17 mouse cellular contexts compared by ENCODE assay signal in genomic region chr4:137212106-137212505, GRCm38 (mm10).
DNase-seq lines count a peak whose midpoint lies in the region; ATAC-seq and TF ChIP-seq lines count a peak whose summit lies in the region.
"Had no signal": no experiment of that assay in that cellular context is flagged by ENCODE, and none has a peak within 500 bp of the region (broad histone marks: within the 10 kb centered on the region; RNA-seq: fewer than 3 reads in every experiment).

No protein-coding gene starts in this region.

- peaks cover 17% of the 10 kb centered on the region for H3K4me1 ChIP-seq in limb, embryonic 13.5 days
- H3K4me1 ChIP-seq in limb, embryonic 10.5 days = peaks cover 36% of the 10 kb centered on the region
- H3K4me1 ChIP-seq in lung, postnatal 0 days (ENCODE audit: insufficient read depth, low read depth, low read length) = no peaks in the 10 kb centered on the region

- no peak for DNase-seq in frontal cortex, postnatal 36 days (ENCODE audit: low spot score in 2 of 2)
- DNase-seq in limb, embryonic 10.5 days (ENCODE audit: low spot score) = no peak
- DNase-seq in Muller cell, postnatal 12 days (ENCODE audit: inconsistent ontology term) = peak; percentile 71
- peak; percentile 70 for DNase-seq in lung, postnatal 0 days (ENCODE audit: low spot score)
- DNase-seq in cerebellum, postnatal 25 days = no peak
- DNase-seq in adrenal gland, postnatal 10 days = no peak
- DNase-seq: adrenal gland, postnatal 25 days; B cell, adult 2 months; cerebellum, adult 9-10 months; gastrocnemius, postnatal 10 days; layer of hippocampus, adult 9-11 months; liver; thymus, postnatal 4 days had no signal

- no peak overlapping the region for H3K9ac ChIP-seq in limb, embryonic 13.5 days
- no peak overlapping the region for H3K9ac ChIP-seq in lung, postnatal 0 days (replicated peaks; ENCODE audit: low read depth)

- H3K27me3 ChIP-seq in limb, embryonic 13.5 days = no peaks in the 10 kb centered on the region
- no peaks in the 10 kb centered on the region for H3K27me3 ChIP-seq in limb, embryonic 10.5 days (ENCODE audit: low read depth, poor library complexity, severe bottlenecking)
- no peaks in the 10 kb centered on the region for H3K27me3 ChIP-seq in lung, postnatal 0 days (replicated peaks; ENCODE audit: insufficient read depth, low read length)

- H3K4me3 ChIP-seq in limb, embryonic 13.5 days = no peak overlapping the region
- no peak overlapping the region for H3K4me3 ChIP-seq in limb, embryonic 10.5 days
- H3K4me3 ChIP-seq in lung, postnatal 0 days (ENCODE audit: low read depth, low read length) = no peak overlapping the region

- no peaks in the 10 kb centered on the region for H3K36me3 ChIP-seq in limb, embryonic 13.5 days
- H3K36me3 ChIP-seq in limb, embryonic 10.5 days = no peaks in the 10 kb centered on the region
- H3K36me3 ChIP-seq in lung, postnatal 0 days (ENCODE audit: insufficient read depth, low read length) = no peaks in the 10 kb centered on the region

- 0 out of 2 replicates have a peak, but pooled peaks have one; percentile 9 for TF ChIP-seq CTCF in lung, postnatal 0 days (IDR thresholded peaks at IDR 0.05)

- 54% methylated on average over 14 of the region's 14 CpGs for WGBS in limb, embryonic 13.5 days
- WGBS in limb, embryonic 10.5 days = 62% methylated on average over 14 of the region's 14 CpGs
- WGBS in lung, postnatal 0 days = 17% methylated on average over 14 of the region's 14 CpGs

- ATAC-seq in frontal cortex, adult (ENCODE audit: low TSS enrichment) = peak; percentile 70
- ATAC-seq in limb, embryonic 13.5 days (ENCODE audit: low FRiP score, low read depth) = 0 out of 2 replicates have a peak, but pooled peaks have one; percentile 32
- ATAC-seq in lung, postnatal 0 days = peak; percentile 89
- ATAC-seq: hindbrain, embryonic 16.5 days; midbrain, embryonic 16.5 days had no signal

- peak; percentile 44; the same call in 1 of the 2 replicates for TF ChIP-seq EP300 in lung, postnatal 0 days (IDR thresholded peaks at IDR 0.05)

- no peak overlapping the region for H3K4me2 ChIP-seq in limb, embryonic 13.5 days (replicated peaks)
- H3K4me2 ChIP-seq in lung, postnatal 0 days (replicated peaks; ENCODE audit: low read depth, low read length) = no peak overlapping the region

- no peaks in the 10 kb centered on the region for H3K9me3 ChIP-seq in limb, embryonic 13.5 days
- no peaks in the 10 kb centered on the region for H3K9me3 ChIP-seq in limb, embryonic 10.5 days (replicated peaks)
- H3K9me3 ChIP-seq in lung, postnatal 0 days (ENCODE audit: low read length) = no peaks in the 10 kb centered on the region

- no peak overlapping the region for H3K27ac ChIP-seq in limb, embryonic 13.5 days
- no peak overlapping the region for H3K27ac ChIP-seq in limb, embryonic 10.5 days
- H3K27ac ChIP-seq in lung, postnatal 0 days (ENCODE audit: low read length) = no peak overlapping the region

Comparison
In these comparisons a context has a peak if more than half of its experiments do, and no peak if none do; other contexts are left out.
1. ATAC-seq: peak in every context shown above with its lines; median percentile 89 in lung, postnatal 0 days; 70 in frontal cortex, adult; 32 in limb, embryonic 13.5 days.
2. DNase-seq: peak in Muller cell, postnatal 12 days (single experiment) and lung, postnatal 0 days (single experiment); none in frontal cortex, postnatal 36 days (0 of 2), limb, embryonic 10.5 days (single experiment), cerebellum, postnatal 25 days (0 of 2) and adrenal gland, postnatal 10 days (single experiment).